Mouse (Mus musculus): ENCODE measurements around the gene Lalba.

Lalba gene

GRCm38 (mm10) chr15:98497631-98498030, 15.1 kb upstream of the Lalba start:
- in situ Hi-C loops (cut with MboI, MseI), result no loop called here

- in situ Hi-C loops (cut with MboI, MseI), result no loop called here
Observed at GRCm38 (mm10) chr15:98492102-98492501, 9.6 kb upstream of the Lalba start, which contains the start of gene Olfr279. Gene Olfr279 (plus strand): TSS chr15:98492402.

DNA sequence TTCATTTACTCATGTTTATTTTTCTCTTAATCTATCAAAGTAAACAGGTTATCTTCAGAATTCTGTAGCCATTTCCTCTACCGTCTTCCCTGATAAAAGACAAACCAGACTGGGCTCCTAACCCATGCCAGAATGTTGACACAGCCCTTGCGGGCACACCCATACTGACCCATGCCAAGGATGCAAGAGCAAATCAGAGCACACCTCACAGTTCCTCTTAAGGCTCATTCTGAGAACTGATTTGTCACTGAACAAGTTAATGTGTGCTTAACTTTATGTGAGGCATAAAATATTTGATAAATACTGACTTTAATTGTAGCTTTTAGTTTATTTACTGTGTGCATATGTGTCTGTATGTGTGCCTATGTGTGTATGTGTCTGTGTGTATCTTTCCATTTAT, 8.8 kb upstream of the Lalba start:
- in situ Hi-C loops (cut with MboI, MseI), result no loop called here

DNA sequence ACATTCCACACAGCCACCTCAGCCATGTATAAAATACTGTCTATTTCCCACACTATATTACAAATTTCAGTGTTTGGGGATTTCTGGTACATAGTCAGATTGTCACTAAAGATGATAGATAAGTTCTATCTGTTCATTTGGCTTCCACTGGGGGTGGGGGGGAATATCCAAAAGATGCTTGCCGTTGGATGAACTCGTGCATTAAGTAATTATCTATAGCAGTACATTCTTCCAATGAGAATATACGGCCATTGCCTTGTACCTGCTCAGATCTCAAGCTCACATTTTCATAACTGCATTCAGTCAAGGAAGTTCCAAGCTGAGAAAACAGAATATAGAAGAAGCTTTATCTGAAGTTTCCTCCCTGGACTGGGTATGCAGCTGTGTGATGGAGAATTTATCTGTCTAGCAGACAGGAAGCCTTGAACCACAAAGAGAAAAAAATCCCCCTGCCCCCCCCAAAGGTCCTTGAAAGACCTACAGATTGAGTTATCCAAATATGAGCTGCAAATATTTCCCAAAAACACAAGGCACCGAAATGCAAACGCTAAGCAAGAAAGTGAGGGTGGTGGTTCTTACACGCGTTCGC, 4.0 kb upstream of the Lalba start:
- in situ Hi-C loops (cut with MboI, MseI), result no loop called here

DNA sequence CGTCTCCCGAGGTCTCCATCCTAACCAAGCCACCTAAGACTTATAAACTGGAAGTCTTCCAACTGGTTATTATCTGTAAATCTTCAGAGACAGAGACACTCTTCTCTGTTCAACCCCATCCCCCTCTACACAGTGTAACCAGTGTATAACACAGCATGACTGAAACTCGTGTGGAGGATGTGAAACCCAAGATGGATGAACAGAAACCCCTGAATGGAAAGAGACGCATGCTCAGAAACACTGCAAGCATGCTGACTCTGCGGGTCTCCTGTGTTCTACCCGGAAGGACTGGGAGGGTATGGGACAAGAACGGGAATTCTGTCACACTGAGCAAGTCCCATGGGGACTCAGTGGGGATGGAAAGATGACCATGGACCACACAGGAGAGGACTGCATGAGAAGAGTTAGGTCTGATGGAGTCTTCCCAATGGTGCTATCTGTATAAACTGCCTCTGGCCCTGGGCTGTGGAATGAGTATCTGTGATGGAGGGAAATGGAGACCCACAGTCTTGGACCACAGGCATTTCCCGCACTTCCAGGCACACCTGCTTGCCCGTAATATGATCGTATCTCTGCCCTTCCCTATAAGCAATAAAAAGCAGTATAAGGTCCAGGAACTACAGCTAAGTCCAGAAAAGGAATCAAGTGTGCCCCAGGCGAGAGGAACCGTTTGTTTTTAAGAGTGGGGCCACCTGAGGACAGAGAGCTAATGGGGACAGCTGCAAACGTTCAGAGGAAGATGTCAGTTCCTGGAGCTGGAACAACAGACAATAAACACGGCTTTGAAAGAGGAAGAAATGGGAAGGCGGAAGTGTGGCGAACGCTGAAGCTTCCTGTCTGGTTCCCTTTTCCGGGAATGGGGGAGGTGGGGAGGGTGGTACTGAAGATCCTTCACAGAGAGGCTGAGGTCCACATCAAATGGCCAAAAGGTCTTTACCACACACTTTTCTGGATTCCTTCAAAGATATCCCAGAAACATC, 1.7 kb upstream of the Lalba start:
- in situ Hi-C loops (cut with MboI, MseI), result no loop called here

DNA sequence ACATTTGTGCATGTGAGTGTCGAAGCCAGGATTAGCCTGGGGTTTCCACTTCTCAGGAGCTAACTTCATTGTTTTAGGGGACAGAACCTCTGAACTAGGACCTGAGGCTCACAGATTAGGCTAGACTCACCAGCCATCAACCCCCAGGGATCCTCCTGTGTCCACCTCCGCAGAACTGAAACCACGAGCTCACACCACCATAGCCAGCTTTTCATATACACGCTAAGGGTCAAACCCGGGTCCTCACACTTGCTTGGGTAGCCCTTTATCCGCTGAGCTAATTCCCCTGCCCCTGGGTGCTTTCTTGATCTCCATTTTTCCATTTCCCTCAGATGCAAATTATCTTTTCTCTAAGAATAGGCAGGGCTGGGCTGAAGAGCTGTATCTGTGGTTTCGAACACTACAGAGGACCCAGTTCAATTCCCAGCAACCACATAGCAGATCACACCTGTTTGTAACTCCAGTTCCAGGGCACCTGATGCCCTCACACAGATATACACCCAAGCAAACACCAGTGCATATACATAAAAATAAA, 2.9 kb downstream of the Lalba start:
- in situ Hi-C loops (cut with MboI, MseI), result no loop called here

DNA sequence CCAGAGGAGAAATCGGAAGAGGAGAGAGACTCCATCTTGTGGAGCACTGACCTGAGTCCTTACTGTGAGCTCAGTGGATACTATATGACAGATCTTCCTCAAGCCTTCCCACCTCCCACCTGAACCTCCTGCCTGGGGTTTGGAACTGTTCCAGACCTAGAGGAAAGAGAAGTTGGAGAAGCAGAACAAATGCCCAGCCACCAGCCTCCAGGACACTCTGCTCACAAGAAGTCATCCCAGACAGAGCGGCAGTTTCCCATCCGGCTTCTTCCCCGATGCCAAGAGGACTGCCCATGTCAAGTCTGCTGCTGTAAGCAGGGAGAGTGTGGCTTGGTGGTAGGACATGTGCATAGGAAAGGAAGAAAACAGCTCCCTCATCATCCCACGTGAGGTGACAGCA, 6.2 kb downstream of the Lalba start:
- in situ Hi-C loops (cut with MboI, MseI), result no loop called here

GRCm38 (mm10) chr15:98475382-98475781, 7.1 kb downstream of the Lalba start:
- in situ Hi-C loops (cut with MboI, MseI), result no loop called here

- in situ Hi-C loops (cut with MboI, MseI), result no loop called here
Observed at GRCm38 (mm10) chr15:98474958-98475357, 7.6 kb downstream of the Lalba start.

DNA sequence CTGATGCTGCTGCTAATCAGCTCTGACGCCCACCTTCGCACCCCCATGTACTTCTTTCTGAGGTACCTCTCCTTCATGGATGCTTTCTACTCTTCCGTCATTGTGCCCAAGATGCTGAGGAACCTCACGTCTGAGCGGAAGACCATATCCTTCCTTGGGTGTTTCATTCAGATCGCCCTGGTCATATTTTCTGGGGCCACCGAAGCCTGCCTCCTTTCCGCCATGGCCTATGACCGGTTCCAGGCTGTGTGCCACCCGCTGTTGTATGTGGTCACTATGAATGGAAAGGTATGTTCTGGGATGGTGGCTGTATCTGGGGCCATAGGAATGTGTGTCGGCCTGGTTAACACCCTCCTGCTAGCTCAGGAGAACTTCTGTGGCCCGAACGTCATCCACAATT, 11.0 kb downstream of the Lalba start:
- in situ Hi-C loops (cut with MboI, MseI), result no loop called here

GRCm38 (mm10) chr15:98469596-98469995, 12.9 kb downstream of the Lalba start, which contains the start of gene OR5BS1P:
Gene OR5BS1P (plus strand): TSS chr15:98469896.
- in situ Hi-C loops (cut with MboI, MseI), result no loop called here

DNA sequence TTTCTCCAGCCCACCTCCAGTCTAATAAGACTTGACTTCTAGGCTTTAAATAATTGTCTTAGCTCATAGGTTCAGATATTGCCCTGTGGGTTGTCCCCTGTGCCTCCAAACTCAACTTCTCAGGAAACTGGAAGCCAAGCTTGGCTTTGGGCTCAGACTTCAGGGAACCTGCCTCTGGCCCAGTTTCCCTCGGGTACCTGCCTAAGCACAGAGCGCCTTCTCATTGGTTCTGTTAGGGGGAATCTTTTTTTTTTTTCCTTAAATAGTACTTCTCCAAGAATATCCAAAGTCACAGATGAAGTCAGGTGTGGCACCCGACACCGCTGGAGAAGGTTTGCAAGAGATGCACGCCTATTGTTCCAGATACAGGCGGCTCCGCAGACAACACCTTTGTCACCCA, 30.2 kb downstream of the Lalba start, which contains the start of gene Olfr281:
Gene Olfr281 (plus strand): TSS at position 301 of the 400 bp plus-strand sequence.
- in situ Hi-C loops (cut with MboI, MseI), result no loop called here

- in situ Hi-C loops (cut with MboI, MseI), result no loop called here
Observed at GRCm38 (mm10) chr15:98448521-98448920, 34.0 kb downstream of the Lalba start.

DNA sequence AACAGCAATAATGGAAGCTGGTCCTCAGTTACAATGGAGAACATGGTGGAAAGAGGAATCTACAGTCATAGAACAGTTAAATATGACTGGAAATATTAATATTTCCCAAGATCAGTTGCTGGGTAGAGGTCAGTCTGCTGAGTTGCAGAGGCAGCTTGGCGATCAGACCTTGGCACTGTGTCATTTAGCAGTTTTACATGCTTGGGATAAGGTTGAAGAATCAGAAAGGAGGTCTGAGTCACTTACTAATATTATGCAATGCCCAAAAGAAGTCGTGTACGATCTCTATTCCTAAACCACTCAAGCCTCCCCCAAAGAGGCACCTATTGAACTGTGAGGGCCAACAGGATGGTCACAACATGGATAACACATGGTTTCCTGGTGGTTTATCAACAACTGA, 38.0 kb downstream of the Lalba start:
- in situ Hi-C loops (cut with MboI, MseI), result no loop called here

GRCm38 (mm10) chr15:98430925-98431324, 51.6 kb downstream of the Lalba start, which contains the start of gene Olfr282:
Gene Olfr282 (plus strand): TSS chr15:98431225.
- in situ Hi-C loops (cut with MboI, MseI), result loop anchor here (10.0 kb wide), 2 partner anchors 1026 to 1104 kb away; no protein-coding TSS in a partner anchor
